Mouse (Mus musculus) olfactory bulb, adult 2 months (tissue): ENCODE measurements around the gene Gm45021. TPM values are rescaled to one million over a fixed set of nuclear protein-coding genes. Genes with fewer than 3 reads are reported as not detected.
"Not testable (repeated sequence)": the region's sequence is repeated elsewhere in the genome, so short reads cannot be mapped to it uniquely, and the experiment has no call there.

Source experiments
- H3K27ac ChIP-seq: fragments of 200-500 bp; 2 replicates; pipeline ENCODE4 v1.5.1; 2012; ENCODE audit warnings: low read depth, low read length; ENCODE audit not compliant: insufficient read depth
- H3K4me1 ChIP-seq: fragments of 200-500 bp; 2 replicates; pipeline ENCODE4 v1.6.1; 2012; ENCODE audit warnings: low read length; ENCODE audit not compliant: control insufficient read depth, insufficient read depth
- H3K4me3 ChIP-seq: fragments of 200-500 bp; 2 replicates; pipeline ENCODE4 v1.5.1; 2012; ENCODE audit warnings: mild to moderate bottlenecking, low read depth, low read length, moderate library complexity; ENCODE audit not compliant: insufficient read depth
- CTCF ChIP-seq: fragments of 200-500 bp; IDR thresholded peaks from 2 replicates; pipeline ENCODE4 v1.5.1; 2012; ENCODE audit warnings: low read depth, mild to moderate bottlenecking, low read length, moderate library complexity; ENCODE audit not compliant: insufficient read depth
- POLR2A ChIP-seq: fragments of 200-500 bp; IDR thresholded peaks from 2 replicates; pipeline ENCODE4 v1.6.1; 2012; ENCODE audit warnings: mild to moderate bottlenecking, low read depth, low read length, moderate library complexity; ENCODE audit not compliant: insufficient read depth
- WGBS: fragments of 180-500 bp; shearing (Covaris S2); methylation state at CpG from one replicate; pipeline ENCODE4 v1.1.7; 2018; 5-methylcytosine and 5-hydroxymethylcytosine counted together
- polyA plus RNA-seq: library from polyadenylated mRNA; stranded (reverse); fragments of >200 nt; gene quantifications from 2 replicates; pipeline ENCODE4 v1.2.4, GENCODE M21; 2012; ENCODE audit warnings: low replicate concordance; ENCODE audit not compliant: missing spikeins, insufficient read depth, insufficient read length

The Gm45021 gene
- polyA plus RNA-seq, 1 experiment = not detected

- peaks cover 26% of the 10 kb centered on the region for H3K4me1 ChIP-seq
- H3K27ac ChIP-seq = peak overlapping the region; percentile 91; the same call in 1 of the 2 replicates
- no peak overlapping the region for H3K4me3 ChIP-seq
- TF ChIP-seq CTCF (no peak), POLR2A (no peak)
- 85% methylated on average over 1 of the region's 1 CpGs for WGBS
Observed at GRCm38 (mm10) chr6:48600594-48600993, 11.2 kb downstream of the Gm45021 start.

GRCm38 (mm10) chr6:48601271-48602079 lies 12.1 kb downstream of the Gm45021 start, which contains the start of gene Zfp775:
Gene Zfp775 (plus strand): TSS chr6:48602063.
- Histone ChIP-seq H3K4me1 (peaks cover 21% of the 10 kb centered on the region), H3K4me3 (peak within 1 kb of the TSS; percentile 88), H3K27ac (peak within 1 kb of the TSS; percentile 91)
- 2% methylated on average over 42 of the region's 42 CpGs for WGBS
- TF ChIP-seq POLR2A (peak; percentile 61; the same call in 1 of the 2 replicates), CTCF (no peak)

GRCm38 (mm10) chr6:48602080-48602741 lies 12.8 kb downstream of the Gm45021 start:
- H3K4me3 ChIP-seq = peak overlapping the region; percentile 88
- H3K27ac ChIP-seq = peak overlapping the region; percentile 82
- peaks cover 15% of the 10 kb centered on the region for H3K4me1 ChIP-seq
- TF ChIP-seq POLR2A (no peak), CTCF (no peak)
- WGBS = under 1% methylated on average over 28 of the region's 28 CpGs

GRCm38 (mm10) chr6:48608124-48608523 lies 18.7 kb downstream of the Gm45021 start:
- TF ChIP-seq CTCF (no peak), POLR2A (no peak)
- H3K4me3 ChIP-seq = no peak overlapping the region
- WGBS = 70% methylated on average over 2 of the region's 2 CpGs
- no peak overlapping the region for H3K27ac ChIP-seq
- no peaks in the 10 kb centered on the region for H3K4me1 ChIP-seq

- Histone ChIP-seq H3K4me1 (no peaks in the 10 kb centered on the region), H3K4me3 (no peak overlapping the region), H3K27ac (no peak overlapping the region)
- no peak for TF ChIP-seq CTCF
- no peak for TF ChIP-seq POLR2A
- 71% methylated on average over 7 of the region's 7 CpGs for WGBS
Observed at GRCm38 (mm10) chr6:48609512-48609911, 20.1 kb downstream of the Gm45021 start.

GRCm38 (mm10) chr6:48610657-48611056 lies 21.2 kb downstream of the Gm45021 start:
- H3K4me3 ChIP-seq = no peak overlapping the region
- TF ChIP-seq CTCF (no peak), POLR2A (no peak)
- H3K27ac ChIP-seq = no peak overlapping the region
- no peaks in the 10 kb centered on the region for H3K4me1 ChIP-seq
- WGBS = 43% methylated on average over 3 of the region's 3 CpGs

- Histone ChIP-seq H3K27ac (no peak overlapping the region), H3K4me3 (no peak overlapping the region), H3K4me1 (no peaks in the 10 kb centered on the region)
- 92% methylated on average over 4 of the region's 4 CpGs for WGBS
- TF ChIP-seq CTCF (no peak), POLR2A (no peak)
Observed at GRCm38 (mm10) chr6:48613464-48613863, 24.1 kb downstream of the Gm45021 start.

GRCm38 (mm10) chr6:48614756-48615155 lies 25.3 kb downstream of the Gm45021 start:
- Histone ChIP-seq H3K27ac (no peak overlapping the region), H3K4me1 (no peaks in the 10 kb centered on the region), H3K4me3 (no peak overlapping the region)
- no peak for TF ChIP-seq CTCF
- no peak for TF ChIP-seq POLR2A
- 95% methylated on average over 5 of the region's 5 CpGs for WGBS

- 94% methylated on average over 30 of the region's 30 CpGs for WGBS
- H3K4me3 ChIP-seq = no peak overlapping the region
- TF ChIP-seq CTCF = no peak
- TF ChIP-seq POLR2A = no peak
- no peak overlapping the region for H3K27ac ChIP-seq
- no peaks in the 10 kb centered on the region for H3K4me1 ChIP-seq
Observed at GRCm38 (mm10) chr6:48620031-48620430, 30.6 kb downstream of the Gm45021 start.

GRCm38 (mm10) chr6:48622186-48622843 lies 32.9 kb downstream of the Gm45021 start:
- H3K4me3 ChIP-seq, H3K4me1 ChIP-seq, H3K27ac ChIP-seq: not testable (repeated sequence)
- 86% methylated on average over 8 of the region's 8 CpGs for WGBS
